Mouse (Mus musculus): ENCODE measurements around the gene Tshr. TPM values are rescaled to one million over a fixed set of nuclear protein-coding genes. Genes with fewer than 3 reads are reported as not detected.
"Not testable (repeated sequence)": the region's sequence is repeated elsewhere in the genome, so short reads cannot be mapped to it uniquely, and the experiment has no call there.

The Tshr gene
- polyA plus RNA-seq, 1 experiment, result not detected

DNA sequence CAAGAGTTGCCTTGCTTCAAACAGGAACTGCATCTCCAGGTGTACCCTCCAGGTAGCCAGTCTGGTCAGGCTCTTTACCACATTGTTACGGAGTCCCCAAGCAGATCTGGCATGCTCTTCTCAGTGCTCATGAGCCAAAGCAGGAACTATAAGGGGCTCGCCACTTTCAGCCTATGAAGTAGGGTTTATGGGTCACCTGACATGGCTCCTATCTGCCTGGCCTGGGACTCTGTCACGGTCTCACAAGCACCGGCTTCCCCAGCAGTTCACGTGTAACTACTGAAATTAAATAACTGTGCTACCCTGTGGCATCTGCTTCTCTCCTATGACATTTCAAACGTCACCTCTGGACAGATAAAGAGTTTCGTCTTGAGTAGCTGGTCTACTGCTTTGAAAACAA, 155.8 kb downstream of the Tshr start:
- peaks cover 5% of the 10 kb centered on the region; the same call in 1 of the 2 replicates for H3K9me3 ChIP-seq (ENCODE audit: control insufficient read depth, low read length)
- TF ChIP-seq GATA1 (IDR thresholded peaks at IDR 0.05; ENCODE audit: low read length), result no peak
- no peak for TF ChIP-seq TAL1 (IDR thresholded peaks at IDR 0.05; ENCODE audit: low read length)
- H3K36me3 ChIP-seq (ENCODE audit: control insufficient read depth), result no peaks in the 10 kb centered on the region
- H3K27me3 ChIP-seq (ENCODE audit: control insufficient read depth), result no peaks in the 10 kb centered on the region
- H3K4me1 ChIP-seq (ENCODE audit: control insufficient read depth), result no peaks in the 10 kb centered on the region
- H3K4me3 ChIP-seq (replicated peaks), result no peak overlapping the region

DNA sequence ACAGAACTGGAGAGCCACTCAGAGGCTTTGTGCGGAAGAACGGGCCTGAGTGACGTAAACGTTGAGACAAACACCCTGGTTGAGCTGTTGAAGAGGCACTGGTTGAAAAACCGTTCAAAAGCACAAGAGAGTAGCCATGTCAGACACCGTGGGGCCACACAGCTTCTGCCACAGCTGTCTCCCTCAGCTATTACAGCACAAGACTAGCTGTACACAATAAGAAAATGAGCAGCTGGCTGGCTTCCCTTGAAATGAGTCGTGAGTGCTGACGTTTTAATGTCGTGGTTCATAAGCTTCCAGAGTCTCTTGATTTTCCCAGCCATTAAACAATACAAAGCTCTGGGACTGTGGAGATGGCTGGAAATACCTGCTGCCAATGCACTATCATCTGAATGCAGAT, 165.1 kb downstream of the Tshr start:
- Histone ChIP-seq H3K36me3 (ENCODE audit: control insufficient read depth) (peaks cover 9% of the 10 kb centered on the region), H3K27me3 (ENCODE audit: control insufficient read depth) (no peaks in the 10 kb centered on the region), H3K9me3 (ENCODE audit: control insufficient read depth, low read length) (no peaks in the 10 kb centered on the region), H3K4me1 (ENCODE audit: control insufficient read depth) (no peaks in the 10 kb centered on the region; the same call in 1 of the 2 replicates), H3K4me3 (replicated peaks) (no peak overlapping the region)
- TF ChIP-seq TAL1 (IDR thresholded peaks at IDR 0.05; ENCODE audit: low read length), result no peak

- TF ChIP-seq GATA1 (IDR thresholded peaks at IDR 0.05; ENCODE audit: low read length), result no peak
- TF ChIP-seq TAL1 (IDR thresholded peaks at IDR 0.05; ENCODE audit: low read length), result no peak
- no peak overlapping the region for H3K4me3 ChIP-seq (replicated peaks)
Observed at GRCm38 (mm10) chr12:91551773-91552526, 167.6 kb downstream of the Tshr start.

DNA sequence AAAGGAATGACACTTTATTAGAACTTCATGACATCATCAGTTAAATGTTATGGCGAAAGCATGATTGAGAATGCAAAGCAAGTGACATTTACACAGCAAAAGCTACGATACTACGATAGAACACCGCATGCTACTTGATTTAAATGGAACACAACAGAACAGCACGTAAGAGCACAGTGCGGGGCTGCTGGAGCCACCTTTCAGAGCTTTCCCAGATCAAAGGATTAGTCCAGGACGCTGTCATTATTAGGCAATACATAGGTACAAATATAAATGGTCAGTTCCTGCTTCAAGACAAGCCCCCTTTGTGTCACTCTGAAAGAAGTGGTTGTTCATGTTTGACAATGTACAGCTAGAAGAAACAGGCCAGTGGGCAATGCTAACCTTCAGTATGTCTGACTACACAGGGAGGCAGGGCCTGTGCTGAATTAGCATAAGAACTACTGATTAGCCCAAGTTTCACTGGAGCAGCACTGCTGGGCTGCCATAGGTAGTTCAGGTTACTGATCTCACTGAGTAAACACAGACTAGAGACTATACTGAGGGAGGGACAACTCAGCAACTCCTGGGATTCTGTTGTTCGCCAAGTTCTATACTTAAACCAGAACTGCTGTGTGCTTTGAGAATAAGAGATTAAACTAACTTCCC, 173.1 kb downstream of the Tshr start:
- H3K4me1 ChIP-seq (ENCODE audit: control insufficient read depth); H3K4me3 ChIP-seq (replicated peaks); H3K9me3 ChIP-seq (ENCODE audit: control insufficient read depth, low read length); H3K27me3 ChIP-seq (ENCODE audit: control insufficient read depth): not testable (repeated sequence)
- peaks cover 64% of the 10 kb centered on the region for H3K36me3 ChIP-seq (ENCODE audit: control insufficient read depth)

More at GRCm38 (mm10) chr12:91551773-91552526, 167.6 kb downstream of the Tshr start:
- Histone ChIP-seq H3K27me3 (ENCODE audit: control insufficient read depth) (no peaks in the 10 kb centered on the region), H3K9me3 (ENCODE audit: control insufficient read depth, low read length) (no peaks in the 10 kb centered on the region), H3K4me1 (ENCODE audit: control insufficient read depth) (no peaks in the 10 kb centered on the region; the same call in 1 of the 2 replicates), H3K36me3 (ENCODE audit: control insufficient read depth) (peaks cover 26% of the 10 kb centered on the region)

- not testable (repeated sequence) for H3K27me3 ChIP-seq (ENCODE audit: control insufficient read depth); H3K4me1 ChIP-seq (ENCODE audit: control insufficient read depth); H3K4me3 ChIP-seq (replicated peaks); H3K9me3 ChIP-seq (ENCODE audit: control insufficient read depth, low read length)
- H3K36me3 ChIP-seq (ENCODE audit: control insufficient read depth), result peaks cover 70% of the 10 kb centered on the region
Observed at GRCm38 (mm10) chr12:91558152-91558551, 173.8 kb downstream of the Tshr start.

- peaks cover 98% of the 10 kb centered on the region for H3K36me3 ChIP-seq (ENCODE audit: control insufficient read depth)
Observed at GRCm38 (mm10) chr12:91567145-91567544, 182.8 kb downstream of the Tshr start.

GRCm38 (mm10) chr12:91569255-91569654, 184.9 kb downstream of the Tshr start:
- Histone ChIP-seq H3K4me3 (replicated peaks) (no peak overlapping the region), H3K9me3 (ENCODE audit: control insufficient read depth, low read length) (no peaks in the 10 kb centered on the region), H3K4me1 (ENCODE audit: control insufficient read depth) (peaks cover 21% of the 10 kb centered on the region), H3K36me3 (ENCODE audit: control insufficient read depth) (peaks cover 98% of the 10 kb centered on the region), H3K27me3 (ENCODE audit: control insufficient read depth) (no peaks in the 10 kb centered on the region)
- no peak for TF ChIP-seq TAL1 (IDR thresholded peaks at IDR 0.05; ENCODE audit: low read length)
- no peak for TF ChIP-seq GATA1 (IDR thresholded peaks at IDR 0.05; ENCODE audit: low read length)

More at GRCm38 (mm10) chr12:91567145-91567544, 182.8 kb downstream of the Tshr start:
- peaks cover 21% of the 10 kb centered on the region for H3K4me1 ChIP-seq (ENCODE audit: control insufficient read depth)
- H3K4me3 ChIP-seq (replicated peaks), result no peak overlapping the region
- H3K27me3 ChIP-seq (ENCODE audit: control insufficient read depth), result no peaks in the 10 kb centered on the region
- H3K9me3 ChIP-seq (ENCODE audit: control insufficient read depth, low read length), result no peaks in the 10 kb centered on the region
- no peak for TF ChIP-seq TAL1 (IDR thresholded peaks at IDR 0.05; ENCODE audit: low read length)
- no peak for TF ChIP-seq GATA1 (IDR thresholded peaks at IDR 0.05; ENCODE audit: low read length)

DNA sequence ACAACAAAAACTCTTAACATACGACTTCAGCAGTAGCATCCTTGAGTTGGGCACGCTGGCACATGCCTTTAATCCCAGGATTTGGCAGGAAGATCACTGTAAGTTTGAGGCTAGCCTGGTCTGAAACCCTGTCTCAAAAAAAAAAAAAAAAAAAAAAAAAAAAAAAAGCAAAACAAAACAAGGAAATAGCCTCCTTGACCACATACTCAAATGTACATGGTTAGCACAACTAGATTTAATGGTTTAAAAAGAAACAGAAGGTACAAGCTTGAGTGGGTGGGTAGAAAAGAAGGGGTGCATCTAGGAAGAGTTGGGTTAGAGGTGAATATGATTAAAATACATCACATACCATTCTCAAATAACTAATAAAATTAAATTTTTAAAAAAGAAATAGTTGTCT, 187.3 kb downstream of the Tshr start:
- TF ChIP-seq TAL1 (IDR thresholded peaks at IDR 0.05; ENCODE audit: low read length), result no peak
- Histone ChIP-seq H3K27me3 (ENCODE audit: control insufficient read depth) (no peaks in the 10 kb centered on the region), H3K4me1 (ENCODE audit: control insufficient read depth) (peaks cover 19% of the 10 kb centered on the region), H3K4me3 (replicated peaks) (no peak overlapping the region), H3K36me3 (ENCODE audit: control insufficient read depth) (peaks cover 98% of the 10 kb centered on the region), H3K9me3 (ENCODE audit: control insufficient read depth, low read length) (no peaks in the 10 kb centered on the region)

DNA sequence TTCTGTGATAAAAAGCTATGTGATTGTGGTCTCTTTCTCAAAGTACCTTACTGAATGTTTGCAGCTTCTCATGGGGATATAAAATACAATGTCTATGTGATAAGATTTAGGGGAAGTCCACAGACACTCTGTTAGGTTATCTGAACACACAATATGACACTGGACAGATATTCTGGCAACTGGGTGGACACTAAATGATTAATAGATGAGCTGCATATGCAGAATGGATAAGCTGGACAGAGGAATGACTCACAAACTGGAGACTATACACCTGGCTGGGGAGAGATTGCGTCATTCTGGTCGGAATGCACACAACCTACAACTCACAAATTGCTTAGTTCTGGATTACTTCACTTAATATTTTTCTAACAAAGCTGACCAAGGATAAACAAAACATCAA, 195.3 kb downstream of the Tshr start:
- TF ChIP-seq TAL1 (IDR thresholded peaks at IDR 0.05; ENCODE audit: low read length) (no peak), GATA1 (IDR thresholded peaks at IDR 0.05; ENCODE audit: low read length) (no peak)
- Histone ChIP-seq H3K36me3 (ENCODE audit: control insufficient read depth) (peaks cover 95% of the 10 kb centered on the region), H3K4me1 (ENCODE audit: control insufficient read depth) (peaks cover 40% of the 10 kb centered on the region), H3K27me3 (ENCODE audit: control insufficient read depth) (no peaks in the 10 kb centered on the region), H3K9me3 (ENCODE audit: control insufficient read depth, low read length) (no peaks in the 10 kb centered on the region), H3K4me3 (replicated peaks) (no peak overlapping the region)

Data from erythroblast, embryonic 14.5 days (primary cell).